Mouse (Mus musculus) left cerebral cortex, postnatal 25 days (tissue): Measurements from ENCODE around the gene Ntn1. TPM values are rescaled to one million over a fixed set of nuclear protein-coding genes. Genes with fewer than 3 reads are reported as not detected.

Experiments
- DNase-seq, 2 experiments: peaks; one replicate each; pipeline ENCODE4 v3.0.0; 2022; ENCODE audit warnings: low spot score in 2 of 2, mixed read lengths in 1 of 2
- intact Hi-C: fragments of 180-260 bp; cut with DNase I; formaldehyde crosslinking; loops from one replicate; pipeline ENCODE4 v1.15.1; 2025
- total RNA-seq, 2 experiments: library from RNA; stranded (reverse); gene quantifications; 2 replicates each; pipeline ENCODE4 v1.2.3; 2021

The Ntn1 gene
- total RNA-seq, 2 experiments from 2014 or later = 6.0 to 7.9 TPM

DNA sequence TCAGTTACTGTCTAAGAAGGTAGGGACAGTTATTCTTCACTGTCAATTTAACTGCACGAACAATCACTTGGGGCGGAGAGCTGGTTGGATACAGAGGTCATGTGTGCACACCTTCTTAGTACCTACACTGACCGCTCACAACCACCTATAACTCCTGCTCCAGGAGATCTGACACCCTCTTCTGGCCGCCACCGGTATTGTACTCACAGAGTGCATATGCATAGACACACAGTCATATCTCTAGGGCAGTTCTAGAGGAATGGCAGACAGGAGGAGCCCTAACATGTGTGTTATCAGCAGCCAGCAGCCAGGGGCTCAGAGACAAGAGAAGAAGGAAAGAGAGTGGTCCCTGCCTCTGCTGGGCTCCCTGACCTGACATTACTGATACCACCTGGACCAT is 169.1 kb downstream of the Ntn1 start:
- DNase-seq = no peak
- intact Hi-C loops = no loop called here

DNA sequence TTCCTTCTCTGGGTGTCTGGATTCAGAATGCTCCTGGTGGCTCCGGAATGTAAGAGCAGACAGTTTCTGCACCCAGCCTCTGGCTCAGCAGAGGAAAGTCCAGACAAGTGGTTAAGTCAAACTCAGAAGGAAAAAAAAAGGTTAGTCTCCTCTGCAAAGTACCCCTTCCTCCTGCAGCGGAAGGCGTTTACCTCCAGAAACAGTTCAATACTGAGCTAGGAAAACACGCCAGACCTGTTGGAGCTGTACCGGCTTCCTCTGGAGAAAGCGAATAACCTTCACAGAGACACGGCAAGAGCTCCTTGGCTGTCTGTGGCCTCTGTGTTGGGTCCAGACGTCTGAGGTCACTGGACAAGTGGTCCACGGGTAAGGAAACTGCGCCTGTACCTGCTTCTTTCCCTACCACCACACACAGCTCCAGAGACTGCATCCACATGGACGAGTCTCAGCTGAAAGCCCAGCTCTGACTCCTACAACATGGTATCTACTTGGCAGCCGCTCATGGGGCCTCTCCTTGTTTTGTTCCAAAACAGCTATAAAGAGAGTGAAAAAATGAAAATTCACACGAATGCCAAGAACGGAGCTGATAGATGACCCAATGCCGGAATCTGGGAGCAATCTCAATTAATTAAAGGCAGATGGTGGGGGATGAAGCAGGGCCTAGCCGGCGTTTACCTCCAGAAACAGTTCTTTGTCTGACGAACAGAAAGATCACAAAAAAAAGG is 171.5 kb downstream of the Ntn1 start:
- intact Hi-C loops = no loop called here
- DNase-seq = no peak

DNA sequence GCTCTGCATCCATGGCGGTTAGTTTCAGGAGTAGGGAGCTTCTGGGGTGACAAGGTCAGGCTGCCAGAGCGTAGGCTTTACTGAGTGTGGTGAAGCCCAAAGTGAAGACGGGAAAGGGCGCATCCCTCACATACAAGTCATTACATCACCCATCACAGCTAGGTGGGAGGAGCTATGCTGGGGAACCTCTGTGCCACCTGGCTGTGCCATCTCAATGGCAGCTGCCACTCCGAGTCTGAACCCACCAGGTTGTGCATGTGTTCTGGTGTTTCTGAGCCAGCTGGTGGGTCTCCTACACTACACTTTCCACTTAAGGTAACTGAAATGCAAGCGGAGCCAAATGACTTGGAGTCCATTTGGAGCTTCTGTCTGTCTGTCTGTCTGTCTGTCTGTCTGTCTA is 172.8 kb downstream of the Ntn1 start:
- no peak for DNase-seq
- intact Hi-C loops = no loop called here

DNA sequence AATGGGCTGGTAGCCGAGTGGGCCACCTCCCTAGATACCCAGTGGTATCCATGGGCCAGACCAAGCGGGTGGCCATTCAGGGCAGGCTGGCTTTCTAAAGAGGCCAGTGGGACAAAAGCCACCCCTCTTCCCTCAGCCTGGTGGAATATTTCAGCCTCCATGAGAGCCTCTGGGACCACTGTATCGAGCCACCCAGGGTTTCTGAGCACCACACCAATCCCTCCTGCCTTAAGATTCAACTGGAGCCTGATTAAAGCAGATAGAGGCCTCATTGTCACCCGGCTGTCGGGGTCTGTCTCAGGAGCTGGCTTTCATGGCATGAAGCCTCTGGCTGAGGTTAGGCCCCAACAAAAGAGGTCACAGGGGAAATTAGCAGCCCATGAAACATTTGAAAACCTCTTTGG is 174.0 kb downstream of the Ntn1 start:
- DNase-seq = no peak
- intact Hi-C loops = no loop called here

DNA sequence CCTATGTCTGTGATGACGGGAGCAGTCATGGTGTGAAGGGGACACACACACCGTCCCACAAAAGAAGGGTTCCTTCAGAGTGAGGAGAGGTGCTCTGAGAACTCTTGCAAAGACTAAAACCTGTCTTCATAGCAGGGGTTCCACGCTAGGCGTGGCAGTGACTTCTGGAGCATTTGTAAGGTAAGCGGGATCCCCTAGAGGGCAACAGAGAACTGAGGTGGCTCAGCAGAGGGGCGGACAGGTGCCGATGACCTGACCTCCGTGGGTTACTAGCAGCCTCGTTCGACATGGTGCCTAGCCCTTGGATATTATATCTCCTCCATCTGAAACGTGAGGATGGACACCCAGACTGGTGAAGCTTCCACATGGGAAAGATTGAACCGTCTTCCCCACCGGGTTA is 177.5 kb downstream of the Ntn1 start:
- DNase-seq = no peak
- intact Hi-C loops = no loop called here

DNA sequence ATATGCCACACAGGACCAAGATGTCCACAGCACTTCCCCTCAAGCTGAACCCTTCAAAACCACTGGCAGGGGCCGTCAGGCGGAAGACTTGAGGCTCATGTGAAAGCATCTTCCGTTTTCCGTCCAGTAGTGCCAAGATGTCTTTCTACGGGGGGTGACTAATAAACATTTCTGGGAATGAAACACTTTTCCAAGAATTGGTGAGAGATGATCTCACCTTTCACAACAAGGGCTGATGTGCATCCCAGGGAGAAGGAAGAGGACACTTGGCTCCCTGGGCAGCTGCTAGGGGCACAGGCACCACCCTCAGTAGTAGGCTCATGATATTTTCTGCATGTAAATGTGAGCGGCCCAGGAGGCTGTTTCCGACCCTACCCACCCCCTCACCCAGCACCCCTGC is 178.4 kb downstream of the Ntn1 start:
- intact Hi-C loops = no loop called here

DNA sequence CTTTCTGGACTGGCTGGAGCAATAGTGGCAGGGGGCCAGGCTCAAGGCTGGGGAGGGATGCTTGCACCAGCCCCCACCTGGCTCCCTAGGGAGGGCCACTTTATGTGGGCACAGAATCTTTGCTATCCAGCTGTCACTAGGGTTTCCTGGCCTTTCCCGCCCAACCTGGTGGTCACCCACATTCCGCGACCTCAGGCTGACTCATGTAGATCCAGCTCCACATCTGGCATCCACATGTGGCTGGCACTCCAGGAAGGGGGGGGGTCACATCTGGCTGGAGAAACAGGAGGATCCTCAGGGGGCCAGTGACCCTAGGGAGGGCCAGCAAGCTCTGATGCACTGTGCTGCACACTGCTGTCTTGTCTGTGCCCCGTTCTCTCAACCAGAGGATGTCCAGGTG is 179.9 kb downstream of the Ntn1 start:
- intact Hi-C loops = no loop called here
- DNase-seq = no peak

More for the DNA sequence above, 178.4 kb downstream of the Ntn1 start:
- no peak for DNase-seq

DNA sequence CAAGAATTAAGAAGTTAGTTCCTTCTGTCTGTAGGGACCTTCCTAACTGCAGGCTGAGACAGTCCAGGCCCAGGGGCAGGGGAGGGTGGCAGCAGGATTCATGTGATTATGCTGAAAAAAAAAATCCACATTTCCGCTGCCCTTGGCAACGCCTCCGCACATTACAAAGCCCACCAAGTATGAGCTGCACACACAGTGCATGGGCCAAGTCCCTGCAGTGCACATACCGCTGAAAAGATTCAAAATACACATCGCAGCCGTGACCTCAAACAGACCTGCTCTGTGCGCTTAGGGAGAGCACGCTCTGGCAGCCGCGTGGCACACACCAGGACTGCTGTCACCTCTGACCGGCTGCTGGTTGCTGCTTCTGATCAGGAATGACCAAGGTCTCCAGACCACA is 184.6 kb downstream of the Ntn1 start:
- intact Hi-C loops = loop anchor here (5.0 kb wide), 1 partner anchor 181 kb away; no protein-coding TSS in a partner anchor
- DNase-seq = no peak

DNA sequence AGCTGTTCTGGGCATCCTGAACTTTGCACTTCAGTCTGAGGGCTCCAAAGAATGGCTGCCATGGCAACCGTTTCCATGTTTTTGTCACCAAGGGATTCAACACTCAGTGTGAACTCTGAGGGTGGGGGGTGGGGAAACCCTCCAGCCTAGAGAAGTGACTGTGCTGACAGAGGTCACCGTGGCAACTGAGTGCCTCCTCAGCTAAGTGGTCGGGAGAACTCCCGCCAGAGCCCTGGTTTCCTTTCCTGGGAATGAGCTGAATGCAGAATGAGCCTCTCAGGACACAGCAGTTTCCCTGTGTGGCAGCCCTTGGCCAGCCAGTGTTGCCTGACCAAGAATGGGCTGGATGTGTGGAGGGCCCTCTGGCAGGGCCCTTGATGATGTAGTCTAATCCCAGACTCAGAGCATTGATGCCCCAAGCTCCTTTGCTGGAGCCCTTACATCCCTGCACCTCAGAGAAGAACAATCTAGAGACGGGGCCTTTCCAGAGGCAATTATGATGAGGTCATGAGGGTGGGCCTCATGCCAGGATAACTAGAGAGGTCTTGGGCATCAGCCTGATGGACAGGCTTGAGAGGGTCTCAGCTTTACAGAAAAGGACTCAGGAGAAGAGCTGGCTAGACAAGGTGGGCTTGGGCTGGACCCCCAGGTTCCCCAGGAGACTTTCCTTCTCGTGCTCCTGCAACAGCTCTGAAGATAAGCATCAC is 185.3 kb downstream of the Ntn1 start:
- DNase-seq = no peak
- intact Hi-C loops = loop anchor here (5.0 kb wide), 1 partner anchor 182 kb away; no protein-coding TSS in a partner anchor

DNA sequence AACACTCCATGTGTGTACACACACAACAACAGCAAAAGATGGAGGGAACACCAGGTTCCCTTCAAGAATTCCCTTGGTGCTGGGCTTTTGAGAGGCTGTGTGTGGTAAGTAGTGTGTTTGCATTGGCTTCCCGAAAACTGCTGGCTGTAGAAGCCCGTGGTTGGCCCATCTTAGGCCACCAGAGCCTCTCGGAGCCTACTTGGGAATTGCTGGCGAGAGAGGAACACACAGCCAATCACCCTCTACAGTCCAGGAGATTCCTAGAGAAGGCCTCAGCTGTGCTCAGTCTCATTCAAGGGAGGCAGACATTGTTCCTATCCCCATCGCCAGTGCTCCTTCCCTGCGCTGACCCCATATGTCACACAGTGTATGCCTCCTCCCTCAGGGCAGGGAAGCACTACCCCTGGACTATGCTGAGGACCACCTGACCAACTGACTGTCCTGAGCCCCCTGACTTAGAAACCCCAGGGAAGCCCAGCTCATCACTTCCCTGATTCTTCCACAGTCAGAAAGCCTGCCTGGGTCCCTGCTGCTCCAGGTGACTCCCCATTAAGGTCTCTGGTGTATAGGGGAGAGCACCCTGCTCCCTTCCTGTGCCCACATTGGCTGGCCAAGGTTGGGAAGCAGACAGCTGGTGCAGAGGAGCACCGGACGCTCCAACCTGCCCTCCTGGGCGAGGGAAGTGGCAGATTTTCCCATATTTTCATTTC is 186.0 kb downstream of the Ntn1 start:
- no peak for DNase-seq
- intact Hi-C loops = loop anchor here (5.0 kb wide), 2 partner anchors 183 to 193 kb away; no protein-coding TSS in a partner anchor

DNA sequence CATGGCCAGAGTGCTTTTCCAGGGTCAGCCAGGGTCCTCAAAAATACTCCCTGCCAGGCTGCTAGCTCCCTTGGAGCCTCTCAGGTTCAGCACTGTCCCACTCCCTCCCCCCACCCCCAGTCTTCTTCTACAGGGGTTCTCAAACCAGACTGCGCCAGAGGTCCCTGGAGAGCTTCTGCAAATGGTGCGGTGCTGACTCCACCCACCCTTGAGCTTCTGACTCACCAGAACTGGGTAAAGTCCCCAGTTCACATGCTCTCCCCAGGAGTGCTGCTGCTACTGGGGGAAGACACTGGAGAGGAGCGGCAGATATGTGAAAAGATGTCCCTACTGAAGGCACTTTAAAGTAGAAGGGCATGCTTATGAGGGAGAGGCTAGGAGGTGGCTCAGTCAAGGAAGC is 186.7 kb downstream of the Ntn1 start:
- intact Hi-C loops = loop anchor here (5.0 kb wide), 1 partner anchor 193 kb away; no protein-coding TSS in a partner anchor
- no peak for DNase-seq

DNA sequence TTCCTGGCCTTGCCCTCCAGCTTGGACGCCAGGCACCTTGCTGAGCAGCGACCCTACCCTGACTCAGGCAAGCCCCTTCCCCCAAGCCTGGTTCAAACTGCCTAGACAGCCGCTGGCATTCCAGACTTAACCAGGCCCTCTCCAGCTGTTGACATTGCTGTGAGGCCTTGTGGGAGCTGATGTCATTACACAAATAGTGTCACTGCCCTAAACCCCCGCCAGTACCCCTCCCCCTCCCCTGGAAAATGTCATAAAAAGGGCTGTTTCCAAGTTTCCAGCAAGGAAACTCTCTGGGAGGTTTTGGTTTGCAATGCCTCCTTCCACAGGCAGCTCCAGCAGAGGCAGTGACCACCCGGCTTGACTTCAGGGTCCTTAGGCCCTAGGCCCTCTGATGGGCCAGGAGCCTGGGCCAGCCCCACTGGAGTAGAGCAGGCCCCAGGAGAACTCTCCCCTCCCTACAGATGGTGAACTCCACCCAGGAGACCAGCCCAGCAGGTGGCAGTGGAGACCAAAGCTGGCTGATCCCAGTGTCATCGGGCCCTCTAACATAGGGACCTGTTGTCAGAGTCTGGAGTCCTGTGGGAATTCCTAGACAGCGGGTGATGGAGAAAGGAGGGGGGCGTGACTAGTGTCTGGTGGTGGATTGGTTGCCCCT is 188.6 kb downstream of the Ntn1 start:
- intact Hi-C loops = loop anchor here (5.0 kb wide), 1 partner anchor 195 kb away; no protein-coding TSS in a partner anchor
- DNase-seq = peak in 1 of 2 experiments; percentile 29

DNA sequence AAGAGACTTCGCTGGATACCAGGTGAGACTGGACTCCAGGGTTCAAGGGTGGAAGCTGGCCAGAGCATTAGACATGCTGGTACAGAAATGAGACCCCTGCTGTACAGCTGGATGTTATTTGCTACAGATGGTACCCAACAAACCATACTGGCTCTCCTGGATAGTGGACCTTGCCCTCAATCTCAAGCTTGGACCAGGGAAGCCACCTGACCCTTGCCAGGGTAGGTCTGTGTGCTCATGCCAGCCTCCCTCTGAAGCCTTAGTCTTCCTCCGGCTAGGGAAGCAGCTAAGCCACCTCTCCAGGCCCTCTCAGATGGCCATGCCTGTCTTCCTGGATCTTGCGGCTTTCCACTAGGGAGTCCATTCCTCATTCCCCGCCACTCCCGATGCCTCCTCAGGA is 189.9 kb downstream of the Ntn1 start:
- DNase-seq = no peak
- intact Hi-C loops = loop anchor here (5.0 kb wide), 1 partner anchor 197 kb away; no protein-coding TSS in a partner anchor

DNA sequence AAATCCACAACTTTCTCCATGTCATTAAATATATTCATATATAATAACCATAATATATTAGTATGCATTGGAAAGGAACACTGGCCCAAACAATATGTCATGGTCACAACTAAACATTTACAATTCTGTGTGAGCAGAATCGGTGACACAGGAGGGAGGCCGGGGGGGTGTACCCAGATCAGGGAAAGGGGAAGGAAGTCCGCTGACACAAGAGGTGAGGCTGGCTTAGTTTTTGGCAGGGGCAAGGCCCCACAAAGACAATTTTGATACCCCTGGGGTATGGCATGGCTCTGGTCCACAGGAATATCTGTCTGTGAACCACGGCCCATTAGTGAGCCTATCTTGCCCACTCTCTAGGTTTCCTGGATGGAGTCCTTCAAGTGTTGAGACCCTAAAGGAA is 191.1 kb downstream of the Ntn1 start:
- DNase-seq = no peak
- intact Hi-C loops = no loop called here

DNA sequence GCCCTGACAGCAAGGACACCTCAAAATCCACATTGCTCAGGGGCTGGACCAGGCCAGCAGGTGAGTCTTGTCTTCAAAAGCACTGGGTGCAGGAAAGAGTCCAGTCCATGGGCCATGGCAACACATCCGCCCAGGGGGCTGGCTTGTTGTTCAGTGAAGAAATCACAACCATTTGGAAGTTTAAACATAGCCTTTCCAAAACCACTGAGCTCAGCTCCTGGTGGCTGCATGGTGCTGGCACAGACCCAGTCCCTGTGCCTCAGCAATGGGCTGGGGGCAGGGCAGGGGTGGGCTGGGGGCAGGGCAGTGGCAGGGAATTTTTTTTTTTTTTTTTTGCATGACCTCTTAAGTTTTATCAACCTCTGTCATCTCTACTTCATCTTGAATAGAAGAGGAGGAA is 192.0 kb downstream of the Ntn1 start:
- intact Hi-C loops = no loop called here
- no peak for DNase-seq

DNA sequence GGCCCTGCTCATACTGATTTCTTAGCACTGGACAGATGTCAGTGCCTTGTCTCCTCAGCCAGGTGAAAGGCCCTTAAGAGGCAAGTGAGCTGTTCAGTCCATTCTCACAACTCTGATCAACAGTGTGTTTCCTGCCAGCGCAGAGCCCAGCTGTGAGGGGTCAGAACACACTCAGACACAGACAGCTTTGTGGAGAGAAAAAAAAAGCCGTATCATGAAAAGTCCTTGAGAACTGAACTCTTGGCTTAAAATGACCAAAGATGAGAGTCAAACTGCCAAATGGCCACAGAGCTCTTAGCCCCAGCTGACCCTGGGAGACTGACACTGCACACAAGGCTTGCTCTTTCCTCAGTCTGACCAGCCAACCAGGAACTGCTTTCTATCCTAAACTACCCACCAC is 192.6 kb downstream of the Ntn1 start:
- DNase-seq = no peak
- intact Hi-C loops = no loop called here

DNA sequence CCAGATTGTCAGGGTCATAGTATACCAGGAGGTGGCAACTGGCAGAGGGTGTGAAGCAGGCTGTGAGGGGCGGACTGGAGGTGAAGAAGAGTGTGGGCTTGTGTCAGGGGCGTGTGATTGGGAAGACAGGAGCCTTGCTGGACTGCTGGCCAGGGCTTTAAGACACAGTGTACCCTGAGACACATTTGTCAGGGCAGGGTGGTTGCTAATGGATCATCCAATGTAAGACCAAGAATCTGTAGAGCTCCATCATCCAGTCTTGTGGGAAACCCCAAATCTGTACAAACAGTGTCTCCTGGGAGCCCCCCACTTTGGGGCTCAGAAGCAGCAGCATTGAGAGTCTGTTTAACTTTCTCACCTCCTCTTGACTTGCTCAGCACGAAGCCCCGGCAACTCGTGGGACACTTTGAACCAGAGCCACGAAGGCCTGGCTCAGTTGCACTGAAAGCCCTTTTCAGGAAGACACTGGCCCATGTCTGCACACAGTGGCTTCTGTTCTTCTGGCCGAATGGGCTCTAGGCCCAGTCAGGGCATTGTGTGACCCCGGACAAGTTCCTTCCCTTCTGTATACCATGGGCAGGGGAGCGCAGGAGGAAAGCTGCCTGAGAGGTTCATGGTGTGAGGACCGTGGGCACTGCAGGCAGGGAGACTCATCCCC is 194.9 kb downstream of the Ntn1 start:
- DNase-seq = peak in 1 of 2 experiments; percentile 42
- intact Hi-C loops = no loop called here

DNA sequence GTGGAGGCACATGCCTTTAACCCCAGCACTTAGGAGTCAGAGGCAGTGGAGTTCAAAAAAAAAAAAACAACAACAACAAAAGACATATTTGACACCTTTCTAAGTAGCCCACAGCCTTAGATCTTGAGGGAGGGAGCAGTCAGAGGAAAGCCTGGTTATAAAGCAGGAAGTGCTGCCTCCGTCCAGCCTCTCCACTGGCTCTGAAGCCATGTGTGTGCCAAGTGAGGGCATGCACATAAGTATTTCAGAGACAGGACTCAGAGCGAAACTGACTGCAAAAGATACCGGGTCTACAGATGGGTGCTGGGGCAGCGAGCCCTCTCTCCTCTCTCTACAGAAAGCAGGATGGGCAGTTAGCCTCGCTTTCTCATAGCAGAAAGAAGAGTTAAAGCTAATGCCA is 196.2 kb downstream of the Ntn1 start:
- intact Hi-C loops = no loop called here

DNA sequence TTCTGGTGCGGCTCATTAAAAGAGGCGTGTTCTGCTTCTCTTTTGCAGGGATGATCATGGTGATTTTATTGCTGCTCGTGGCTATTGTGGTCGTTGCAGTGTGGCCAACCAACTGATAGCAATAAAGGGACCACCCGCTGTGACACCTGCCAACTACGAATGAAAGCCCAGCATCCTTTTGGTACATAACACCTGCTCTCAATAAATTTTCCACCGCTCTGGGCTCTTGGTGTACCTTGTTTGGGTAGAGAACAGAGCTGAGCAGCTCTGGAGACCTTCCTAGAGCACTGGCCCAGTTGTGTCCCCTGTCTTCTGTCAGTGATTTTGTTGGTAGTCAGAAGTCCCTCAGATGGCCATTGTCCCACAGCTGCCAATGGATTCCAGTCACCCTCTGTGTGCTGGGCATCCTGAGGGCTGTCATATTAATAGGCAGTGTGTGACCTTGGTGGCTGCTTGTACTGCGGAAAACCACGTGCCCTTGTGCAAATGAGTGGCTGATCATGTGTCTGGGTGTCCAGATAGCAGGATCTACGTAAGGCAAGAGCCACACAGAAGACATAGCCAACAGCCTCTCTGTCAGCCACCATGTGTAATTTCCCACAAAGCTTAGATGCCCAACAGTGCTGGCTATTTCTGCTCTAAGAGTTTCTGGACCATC is 196.8 kb downstream of the Ntn1 start:
- intact Hi-C loops = no loop called here
- no peak for DNase-seq

More for the DNA sequence above, 196.2 kb downstream of the Ntn1 start:
- no peak for DNase-seq
